13 mouse cellular contexts compared by ENCODE assay signal in the genomic region with DNA sequence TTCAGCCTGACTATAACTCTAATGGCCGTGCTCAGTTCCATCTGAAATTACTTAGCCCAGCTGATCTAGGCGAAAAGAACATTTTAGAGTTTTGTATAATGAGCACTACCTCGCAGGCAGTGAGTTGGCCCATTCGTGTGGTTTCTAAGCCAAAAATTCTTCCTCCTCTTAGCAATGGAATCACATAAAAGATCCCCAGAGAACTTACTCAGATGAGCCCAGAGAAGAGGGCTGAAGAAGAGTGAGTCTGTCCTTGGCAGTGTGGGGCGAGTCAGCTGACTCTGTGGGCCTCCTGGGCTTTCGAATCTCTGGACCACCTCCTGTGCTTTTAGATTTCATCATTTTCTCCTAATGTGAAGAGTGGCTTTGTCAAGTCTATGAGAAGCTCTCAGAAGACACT.
DNase-seq lines count a peak whose midpoint lies in the region; ATAC-seq lines count a peak whose summit lies in the region.
"Had no signal": no experiment of that assay in that cellular context is flagged by ENCODE, and none has a peak within 500 bp of the region (broad histone marks: within the 10 kb centered on the region; RNA-seq: fewer than 3 reads in every experiment).

No protein-coding gene starts in this region.

- WGBS in embryonic facial prominence, embryonic 14.5 days, result 49% methylated on average over 6 of the region's 6 CpGs
- 87% methylated on average over 6 of the region's 6 CpGs for WGBS in embryonic facial prominence, embryonic 10.5 days

- no peaks in the 10 kb centered on the region for H3K27me3 ChIP-seq in embryonic facial prominence, embryonic 14.5 days (replicated peaks; ENCODE audit: control insufficient read depth, insufficient read depth, low read length)
- no peaks in the 10 kb centered on the region for H3K27me3 ChIP-seq in embryonic facial prominence, embryonic 10.5 days (replicated peaks; ENCODE audit: low read depth, poor library complexity, severe bottlenecking)
- H3K27me3 ChIP-seq: lung, embryonic 15.5 days; midbrain, embryonic 15.5 days had no signal

- no peaks in the 10 kb centered on the region for H3K9me3 ChIP-seq in embryonic facial prominence, embryonic 14.5 days (ENCODE audit: control insufficient read depth, low read length)
- no peaks in the 10 kb centered on the region for H3K9me3 ChIP-seq in embryonic facial prominence, embryonic 10.5 days
- H3K9me3 ChIP-seq: lung, embryonic 15.5 days; midbrain, embryonic 15.5 days had no signal

- no peaks in the 10 kb centered on the region for H3K4me1 ChIP-seq in embryonic facial prominence, embryonic 14.5 days (ENCODE audit: control insufficient read depth, insufficient read depth, low read length)
- no peaks in the 10 kb centered on the region for H3K4me1 ChIP-seq in embryonic facial prominence, embryonic 10.5 days
- H3K4me1 ChIP-seq: lung, embryonic 15.5 days; midbrain, embryonic 15.5 days had no signal

- peak; percentile 79 for ATAC-seq in embryonic facial prominence, embryonic 14.5 days (ENCODE audit: low read depth)
- ATAC-seq: activated CD4-positive, CD25-positive, alpha-beta regulatory T cell, adult 4 months; midbrain, embryonic 15.5 days had no signal

- no peak overlapping the region for H3K4me2 ChIP-seq in embryonic facial prominence, embryonic 14.5 days (ENCODE audit: low read depth, low read length)
- H3K4me2 ChIP-seq: lung, embryonic 15.5 days; midbrain, embryonic 15.5 days had no signal

- no peaks in the 10 kb centered on the region for H3K36me3 ChIP-seq in embryonic facial prominence, embryonic 14.5 days (ENCODE audit: control insufficient read depth, insufficient read depth, low read length)
- no peaks in the 10 kb centered on the region for H3K36me3 ChIP-seq in embryonic facial prominence, embryonic 10.5 days (replicated peaks)
- H3K36me3 ChIP-seq: lung, embryonic 15.5 days; midbrain, embryonic 15.5 days had no signal

- peak; percentile 80 for DNase-seq in embryonic facial prominence, embryonic 14.5 days (ENCODE audit: low spot score)
- no peak for DNase-seq in embryonic facial prominence, embryonic 10.5 days (ENCODE audit: low spot score)
- peak; percentile 15 for DNase-seq in ovary, postnatal 14 days (ENCODE audit: low spot score)
- no peak for DNase-seq in ovary, postnatal 10 days (ENCODE audit: low spot score)
- peak; percentile 78 for DNase-seq in gastrocnemius, postnatal 25 days
- peak; percentile 86 for DNase-seq in skeletal muscle tissue, adult 2 months (ENCODE audit: low read depth, low spot score)
- no peak for DNase-seq in kidney, adult 18-20 months
- no peak for DNase-seq in adrenal gland, postnatal 14 days
- DNase-seq: kidney, postnatal 4 days; thymus, postnatal 25 days had no signal

- no peak overlapping the region for H3K27ac ChIP-seq in embryonic facial prominence, embryonic 14.5 days (replicated peaks; ENCODE audit: low read depth, low read length)
- no peak overlapping the region for H3K27ac ChIP-seq in embryonic facial prominence, embryonic 10.5 days (replicated peaks)
- H3K27ac ChIP-seq: lung, embryonic 15.5 days; midbrain, embryonic 15.5 days had no signal

- H3K4me3 ChIP-seq in embryonic facial prominence, embryonic 14.5 days (ENCODE audit: low read depth, low read length), result no peak overlapping the region
- H3K4me3 ChIP-seq in embryonic facial prominence, embryonic 10.5 days, result no peak overlapping the region
- H3K4me3 ChIP-seq: lung, embryonic 15.5 days; midbrain, embryonic 15.5 days had no signal

- H3K9ac ChIP-seq in embryonic facial prominence, embryonic 14.5 days (ENCODE audit: low read depth, low read length), result no peak overlapping the region
- H3K9ac ChIP-seq: lung, embryonic 15.5 days; midbrain, embryonic 15.5 days had no signal

Comparison
In these comparisons a context has a peak if more than half of its experiments do, and no peak if none do; other contexts are left out.
1. DNase-seq: peak in embryonic facial prominence, embryonic 14.5 days (single experiment), ovary, postnatal 14 days (single experiment), gastrocnemius, postnatal 25 days (single experiment) and skeletal muscle tissue, adult 2 months (single experiment); none in embryonic facial prominence, embryonic 10.5 days (single experiment), ovary, postnatal 10 days (single experiment), kidney, adult 18-20 months (single experiment) and adrenal gland, postnatal 14 days (single experiment).